Mouse (Mus musculus) E14TG2a.4 (cell line): ENCODE data around the gene Sult5a1.

Source experiments
- CTCF ChIP-seq: conservative IDR thresholded peaks from 2 replicates; pipeline ENCODE4 v1.5.1; 2014; ENCODE audit warnings: low read length
- NANOG ChIP-seq: IDR thresholded peaks from 2 replicates; pipeline ENCODE4 v1.6.1; 2014; ENCODE audit warnings: borderline replicate concordance, low read length, mixed read lengths
- POU5F1 ChIP-seq: IDR thresholded peaks from 2 replicates; pipeline ENCODE4 v1.6.1; 2014; ENCODE audit warnings: low read length, borderline replicate concordance

GRCm38 (mm10) chr8:123122670-123123069 lies 35.4 kb downstream of the Sult5a1 start:
- TF ChIP-seq CTCF (no peak), NANOG (no peak), POU5F1 (no peak)
